Mouse (Mus musculus): ENCODE measurements around the gene Egfl7. TPM values are rescaled to one million over a fixed set of nuclear protein-coding genes. Genes with fewer than 3 reads are reported as not detected.

Gene Egfl7
- polyA plus RNA-seq, 1 experiment from 2014 or later, result 76.5 TPM

- ATAC-seq (ENCODE audit: low FRiP score), result no peak
- H3K27me3 ChIP-seq (replicated peaks), result no peaks in the 10 kb centered on the region
- 78% methylated on average over 6 of the region's 6 CpGs for WGBS
- no peak overlapping the region for H3K4me2 ChIP-seq
- no peak overlapping the region for H3K4me3 ChIP-seq (replicated peaks)
- no peaks in the 10 kb centered on the region for H3K4me1 ChIP-seq
- no peaks in the 10 kb centered on the region for H3K9me3 ChIP-seq (replicated peaks)
- no peak overlapping the region for H3K27ac ChIP-seq (replicated peaks)
- no peaks in the 10 kb centered on the region for H3K36me3 ChIP-seq
- H3K9ac ChIP-seq (replicated peaks), result no peak overlapping the region
Measured at GRCm38 (mm10) chr2:26617331-26617730, 37.5 kb downstream of the Egfl7 start.

DNA sequence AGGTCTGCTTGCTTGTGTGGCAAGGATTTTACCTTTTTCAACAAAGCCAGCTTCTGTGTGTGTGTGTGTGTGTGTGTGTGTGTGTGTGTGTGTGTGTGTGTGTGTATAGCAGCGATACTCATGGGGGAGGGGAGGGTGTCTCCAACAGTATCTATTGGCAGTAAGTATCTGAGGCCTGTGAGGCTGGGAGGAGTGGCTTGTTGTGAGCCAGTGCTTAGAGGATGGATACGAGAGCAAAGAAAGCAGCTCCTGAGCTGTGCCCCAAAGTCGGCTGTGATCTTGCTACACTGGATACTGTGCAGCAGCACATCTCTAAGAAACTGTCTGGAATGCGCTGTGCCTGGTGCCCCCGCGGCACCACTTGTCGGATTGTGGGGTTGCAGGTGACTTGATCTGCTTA is 38.1 kb downstream of the Egfl7 start:
- H3K27me3 ChIP-seq (replicated peaks), result no peaks in the 10 kb centered on the region
- no peaks in the 10 kb centered on the region for H3K36me3 ChIP-seq
- no peaks in the 10 kb centered on the region for H3K4me1 ChIP-seq
- no peak overlapping the region for H3K4me2 ChIP-seq
- no peak overlapping the region for H3K4me3 ChIP-seq (replicated peaks)
- H3K9me3 ChIP-seq (replicated peaks), result no peaks in the 10 kb centered on the region
- WGBS, result 68% methylated on average over 7 of the region's 7 CpGs
- no peak for ATAC-seq (ENCODE audit: low FRiP score)
- H3K9ac ChIP-seq (replicated peaks), result no peak overlapping the region
- H3K27ac ChIP-seq (replicated peaks), result no peak overlapping the region

GRCm38 (mm10) chr2:26621246-26621645 is 41.4 kb downstream of the Egfl7 start:
- ATAC-seq (ENCODE audit: low FRiP score), result no peak

DNA sequence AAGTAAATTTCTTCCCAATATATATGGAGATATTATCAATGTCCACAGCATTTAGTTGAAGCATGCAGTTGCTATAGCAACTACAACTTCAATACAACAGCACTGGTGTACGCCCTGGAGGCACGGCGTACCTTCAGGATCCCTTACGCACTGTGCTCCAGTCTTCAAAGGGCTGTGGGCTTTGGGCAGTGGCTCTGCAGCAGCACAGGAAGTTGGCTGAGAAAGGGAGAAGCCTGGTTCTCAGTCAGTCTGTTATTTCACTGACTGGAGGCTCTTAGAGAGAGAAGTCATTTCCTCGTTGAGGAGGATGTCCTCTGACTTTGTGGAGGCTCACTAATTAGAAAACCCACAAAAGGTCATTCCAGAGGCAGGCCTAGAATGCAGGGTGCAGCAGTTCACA is 43.2 kb downstream of the Egfl7 start:
- WGBS, result 61% methylated on average over 5 of the region's 5 CpGs
- Histone ChIP-seq H3K9ac (replicated peaks) (no peak overlapping the region), H3K27ac (replicated peaks) (no peak overlapping the region), H3K4me2 (no peak overlapping the region), H3K4me1 (peaks cover 6% of the 10 kb centered on the region), H3K36me3 (no peaks in the 10 kb centered on the region), H3K4me3 (replicated peaks) (no peak overlapping the region), H3K9me3 (replicated peaks) (no peaks in the 10 kb centered on the region), H3K27me3 (replicated peaks) (no peaks in the 10 kb centered on the region)
- ATAC-seq (ENCODE audit: low FRiP score), result no peak

More at GRCm38 (mm10) chr2:26621246-26621645, 41.4 kb downstream of the Egfl7 start:
- H3K4me1 ChIP-seq, result no peaks in the 10 kb centered on the region
- WGBS, result 53% methylated on average over 2 of the region's 2 CpGs
- H3K4me2 ChIP-seq, result no peak overlapping the region
- no peak overlapping the region for H3K9ac ChIP-seq (replicated peaks)
- no peaks in the 10 kb centered on the region for H3K27me3 ChIP-seq (replicated peaks)
- H3K9me3 ChIP-seq (replicated peaks), result no peaks in the 10 kb centered on the region
- no peaks in the 10 kb centered on the region for H3K36me3 ChIP-seq
- no peak overlapping the region for H3K4me3 ChIP-seq (replicated peaks)
- no peak overlapping the region for H3K27ac ChIP-seq (replicated peaks)

- no peaks in the 10 kb centered on the region for H3K27me3 ChIP-seq (replicated peaks)
- H3K4me3 ChIP-seq (replicated peaks), result no peak overlapping the region
- no peaks in the 10 kb centered on the region for H3K9me3 ChIP-seq (replicated peaks)
- H3K9ac ChIP-seq (replicated peaks), result no peak overlapping the region
- no peak overlapping the region for H3K4me2 ChIP-seq
- no peak overlapping the region for H3K27ac ChIP-seq (replicated peaks)
- H3K4me1 ChIP-seq, result peaks cover 24% of the 10 kb centered on the region
- WGBS, result 87% methylated on average over 3 of the region's 3 CpGs
- no peaks in the 10 kb centered on the region for H3K36me3 ChIP-seq
- ATAC-seq (ENCODE audit: low FRiP score), result no peak
Measured at GRCm38 (mm10) chr2:26625419-26625818, 45.6 kb downstream of the Egfl7 start.

DNA sequence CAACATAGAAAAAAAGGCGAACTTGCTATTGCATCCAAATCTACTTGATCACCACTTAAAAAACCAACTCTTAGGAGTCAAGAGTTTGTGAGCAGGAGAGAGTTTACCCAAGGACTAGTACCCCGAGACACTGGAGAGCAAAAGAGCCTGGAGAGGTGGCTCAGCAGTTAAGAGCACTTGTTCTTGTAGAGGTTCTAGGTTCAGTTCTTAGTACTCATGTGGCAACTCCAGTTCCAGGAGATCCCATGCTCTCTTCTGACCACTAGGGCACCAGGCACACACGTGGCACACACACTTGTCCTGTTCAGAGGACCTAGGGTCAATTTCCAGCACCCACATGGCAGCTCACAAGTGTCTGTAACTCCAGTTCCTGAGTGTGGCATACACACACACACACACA is 46.3 kb downstream of the Egfl7 start:
- WGBS, result 72% methylated on average over 3 of the region's 3 CpGs
- peaks cover 30% of the 10 kb centered on the region for H3K4me1 ChIP-seq
- ATAC-seq (ENCODE audit: low FRiP score), result no peak
- no peak overlapping the region for H3K4me2 ChIP-seq
- H3K27me3 ChIP-seq (replicated peaks), result no peaks in the 10 kb centered on the region
- no peak overlapping the region for H3K4me3 ChIP-seq (replicated peaks)
- H3K36me3 ChIP-seq, result no peaks in the 10 kb centered on the region
- H3K9me3 ChIP-seq (replicated peaks), result no peaks in the 10 kb centered on the region
- no peak overlapping the region for H3K27ac ChIP-seq (replicated peaks)
- no peak overlapping the region for H3K9ac ChIP-seq (replicated peaks)

- peak; percentile 83 for ATAC-seq (ENCODE audit: low FRiP score)
- Histone ChIP-seq H3K9ac (replicated peaks) (peak within 1 kb of the TSS; percentile 98), H3K4me3 (replicated peaks) (peak within 1 kb of the TSS; percentile 78), H3K4me1 (peaks cover 50% of the 10 kb centered on the region), H3K27me3 (replicated peaks) (no peaks in the 10 kb centered on the region), H3K36me3 (no peaks in the 10 kb centered on the region), H3K4me2 (peak within 1 kb of the TSS; percentile 90), H3K27ac (replicated peaks) (peak within 1 kb of the TSS; percentile 89), H3K9me3 (replicated peaks) (no peaks in the 10 kb centered on the region)
- under 1% methylated on average over 51 of the region's 70 CpGs for WGBS
Measured at GRCm38 (mm10) chr2:26627921-26628739, 48.3 kb downstream of the Egfl7 start, which contains the start of gene Fam69b. Gene Fam69b, plus strand, starts transcription at chr2:26628457.

DNA sequence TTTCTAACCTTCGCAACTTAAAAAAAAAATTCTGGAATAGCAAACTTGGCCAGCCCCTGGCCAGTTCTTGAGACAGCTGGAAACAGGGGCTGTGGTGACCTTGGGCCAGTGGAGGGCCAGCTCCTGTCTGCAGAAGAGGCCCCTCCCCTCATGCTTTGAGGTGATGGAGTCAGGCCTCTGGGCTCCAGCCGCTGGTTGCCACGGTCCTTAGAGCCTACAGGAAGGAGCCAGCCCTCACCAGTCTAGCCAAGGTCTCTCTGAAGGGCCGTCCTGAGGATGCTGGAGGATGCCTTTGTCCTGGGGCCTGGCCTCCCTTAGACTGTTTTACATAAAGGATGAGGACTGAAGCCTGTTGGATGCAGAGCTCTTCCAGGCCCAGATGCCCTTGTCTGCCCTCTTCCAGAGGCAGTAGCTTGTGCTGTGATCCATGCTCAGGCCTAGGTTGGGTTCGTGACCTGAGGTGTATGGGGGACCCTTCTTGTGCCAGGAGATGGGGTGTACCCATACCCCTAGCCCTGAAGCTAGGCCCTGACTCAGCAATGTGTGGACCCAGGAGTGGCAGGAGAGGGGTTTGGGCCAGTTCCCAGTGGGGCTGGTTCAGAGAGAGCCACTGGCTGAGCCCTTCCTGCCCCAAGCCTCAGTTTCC is 49.1 kb downstream of the Egfl7 start:
- Histone ChIP-seq H3K4me3 (replicated peaks) (peak overlapping the region; percentile 78), H3K4me2 (peak overlapping the region; percentile 90), H3K9me3 (replicated peaks) (no peaks in the 10 kb centered on the region), H3K9ac (replicated peaks) (peak overlapping the region; percentile 98), H3K27ac (replicated peaks) (peak overlapping the region; percentile 89), H3K27me3 (replicated peaks) (no peaks in the 10 kb centered on the region), H3K36me3 (0 out of 2 replicates have a peak, but pooled peaks cover under 1% of the 10 kb centered on the region), H3K4me1 (peaks cover 57% of the 10 kb centered on the region)
- 24% methylated on average over 5 of the region's 5 CpGs for WGBS
- peak; percentile 57 for ATAC-seq (ENCODE audit: low FRiP score)

DNA sequence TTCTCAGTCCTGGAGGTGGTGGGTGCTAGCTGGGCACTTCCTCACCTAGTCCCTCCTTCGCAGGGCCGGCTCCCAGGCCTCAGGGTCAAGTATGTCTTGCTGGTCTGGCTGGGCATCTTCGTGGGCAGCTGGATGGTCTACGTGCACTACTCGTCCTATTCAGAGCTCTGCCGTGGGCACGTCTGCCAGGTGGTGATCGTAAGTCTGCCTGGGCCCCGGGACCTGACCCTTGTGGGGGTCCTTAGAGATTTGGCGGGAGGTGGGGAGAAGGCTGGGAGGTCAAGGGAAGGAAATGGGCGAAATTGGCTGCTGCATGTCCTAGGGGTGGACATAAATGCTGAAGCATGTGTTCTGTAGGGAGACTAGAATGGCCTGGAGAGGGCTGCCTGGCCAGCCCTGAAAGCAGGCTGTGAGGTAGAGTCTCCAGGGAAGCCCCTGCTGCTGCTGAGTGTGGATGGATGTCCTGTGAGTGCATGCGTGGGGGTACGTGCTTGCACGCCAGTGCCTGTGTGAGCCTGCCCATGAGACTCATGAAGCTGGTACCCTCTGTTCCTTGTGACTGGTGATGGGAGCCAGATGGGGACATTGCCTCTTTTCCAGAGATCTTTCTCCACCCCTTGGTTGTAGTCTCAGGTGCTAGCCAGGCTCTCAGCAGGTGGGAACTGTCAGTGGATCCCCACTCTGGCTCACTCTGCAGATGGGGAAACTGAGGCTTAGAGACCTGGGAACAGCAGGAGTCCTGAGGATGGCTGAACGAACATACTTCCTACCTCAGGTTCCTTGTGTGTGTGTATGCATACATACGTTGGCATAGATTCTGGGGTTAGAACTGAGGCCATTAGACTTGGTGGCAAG is 53.0 kb downstream of the Egfl7 start:
- H3K4me2 ChIP-seq, result peak overlapping the region; percentile 27
- no peak for ATAC-seq (ENCODE audit: low FRiP score)
- WGBS, result 74% methylated on average over 16 of the region's 16 CpGs
- H3K9me3 ChIP-seq (replicated peaks), result no peaks in the 10 kb centered on the region
- H3K27me3 ChIP-seq (replicated peaks), result no peaks in the 10 kb centered on the region
- peak overlapping the region; percentile 36; the same call in 1 of the 2 replicates for H3K9ac ChIP-seq (replicated peaks)
- peaks cover 88% of the 10 kb centered on the region for H3K4me1 ChIP-seq
- no peak overlapping the region for H3K4me3 ChIP-seq (replicated peaks)
- H3K27ac ChIP-seq (replicated peaks), result no peak overlapping the region
- peaks cover 38% of the 10 kb centered on the region for H3K36me3 ChIP-seq

- no peak for ATAC-seq (ENCODE audit: low FRiP score)
- peaks cover 95% of the 10 kb centered on the region for H3K4me1 ChIP-seq
- H3K4me3 ChIP-seq (replicated peaks), result no peak overlapping the region
- no peaks in the 10 kb centered on the region for H3K27me3 ChIP-seq (replicated peaks)
- peaks cover 42% of the 10 kb centered on the region for H3K36me3 ChIP-seq
- no peaks in the 10 kb centered on the region for H3K9me3 ChIP-seq (replicated peaks)
- no peak overlapping the region for H3K9ac ChIP-seq (replicated peaks)
- H3K4me2 ChIP-seq, result no peak overlapping the region
- 77% methylated on average over 4 of the region's 4 CpGs for WGBS
- H3K27ac ChIP-seq (replicated peaks), result no peak overlapping the region
Measured at GRCm38 (mm10) chr2:26633953-26634530, 54.2 kb downstream of the Egfl7 start.
